Mouse (Mus musculus) lung, adult 2 months (tissue): ENCODE measurements around the gene Ccdc15.

Experiments
- CTCF ChIP-seq: fragments of 200-500 bp; IDR thresholded peaks from 2 replicates; pipeline ENCODE4 v1.5.1; 2011; ENCODE audit warnings: mild to moderate bottlenecking, low read length, control low read depth; ENCODE audit not compliant: insufficient read depth
- POLR2A ChIP-seq: fragments of 200-500 bp; IDR thresholded peaks from 2 replicates; pipeline ENCODE4 v1.6.1; 2011; ENCODE audit warnings: low read depth, mild to moderate bottlenecking, control low read depth, low read length, borderline replicate concordance; ENCODE audit errors: extremely low read depth

GRCm38 (mm10) chr9:37351266-37351665, 3.0 kb upstream of the Ccdc15 start:
- TF ChIP-seq CTCF = no peak
- no peak for TF ChIP-seq POLR2A
